Mouse (Mus musculus): Measurements from ENCODE around the gene Gdpd2.

The Gdpd2 gene

GRCm38 (mm10) chrX:100729665-100730188 lies at the start of gene Gdpd2:
Gene Gdpd2 (plus strand): TSS chrX:100729873.
- CTCF ChIA-PET: interaction anchor here (0.6 kb wide), 1 partner anchor 1715 kb away, joined by 3 read pairs; no protein-coding TSS in a partner anchor

DNA sequence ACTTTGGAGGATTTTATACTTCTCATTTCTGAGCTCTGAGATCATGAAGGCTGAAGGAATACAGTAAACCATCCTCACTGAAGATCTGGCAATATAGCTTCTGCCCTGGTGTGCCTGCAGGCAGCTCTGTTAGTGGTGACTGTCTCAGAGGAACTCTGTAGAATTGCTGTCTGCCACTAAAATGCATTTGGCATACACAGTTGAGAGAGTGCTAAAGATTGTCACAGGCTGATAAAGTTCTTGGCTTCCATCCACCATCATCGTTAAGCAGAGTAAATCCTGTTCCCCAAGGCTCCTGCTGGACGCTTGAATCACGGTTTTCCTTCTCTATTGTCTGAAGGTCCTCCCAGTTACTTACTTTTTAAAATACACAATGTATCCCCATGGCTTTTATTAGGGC lies 43.1 kb upstream of the Gdpd2 start:
- CTCF ChIA-PET: no interaction called here

DNA sequence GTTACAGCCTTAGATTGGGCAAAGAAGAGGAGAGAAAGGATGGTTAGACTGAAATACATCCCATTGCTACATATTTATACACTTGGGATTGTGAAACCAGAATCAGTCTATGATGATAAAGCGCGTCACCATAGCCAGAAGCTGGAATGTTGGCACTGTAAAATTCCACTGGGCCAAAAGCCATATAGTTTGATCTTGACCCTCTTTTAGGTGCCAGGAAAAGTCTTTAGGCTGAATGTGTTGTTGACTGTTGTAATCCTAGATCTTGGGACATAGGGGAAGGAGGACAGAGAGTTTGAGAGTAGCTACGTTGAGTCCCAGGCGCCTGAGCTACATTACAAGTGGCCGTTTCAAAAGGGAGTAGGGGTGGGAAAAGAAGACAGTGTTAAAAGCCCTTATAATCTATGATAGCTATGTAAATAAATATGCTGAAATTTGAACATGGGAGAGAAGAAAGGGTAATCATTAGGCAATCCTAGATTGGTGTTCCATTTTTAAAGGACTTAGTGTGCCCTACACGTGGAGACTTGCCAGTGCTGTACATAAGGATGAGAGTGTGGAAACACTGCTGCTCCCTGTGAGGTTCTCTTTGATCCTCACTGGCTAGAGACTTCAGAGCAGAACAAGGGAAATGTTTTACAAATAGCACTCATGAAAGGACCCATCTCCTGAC lies 42.2 kb upstream of the Gdpd2 start:
- CTCF ChIA-PET: no interaction called here

- CTCF ChIA-PET: no interaction called here
Measured at GRCm38 (mm10) chrX:100688033-100688370, 41.7 kb upstream of the Gdpd2 start.

DNA sequence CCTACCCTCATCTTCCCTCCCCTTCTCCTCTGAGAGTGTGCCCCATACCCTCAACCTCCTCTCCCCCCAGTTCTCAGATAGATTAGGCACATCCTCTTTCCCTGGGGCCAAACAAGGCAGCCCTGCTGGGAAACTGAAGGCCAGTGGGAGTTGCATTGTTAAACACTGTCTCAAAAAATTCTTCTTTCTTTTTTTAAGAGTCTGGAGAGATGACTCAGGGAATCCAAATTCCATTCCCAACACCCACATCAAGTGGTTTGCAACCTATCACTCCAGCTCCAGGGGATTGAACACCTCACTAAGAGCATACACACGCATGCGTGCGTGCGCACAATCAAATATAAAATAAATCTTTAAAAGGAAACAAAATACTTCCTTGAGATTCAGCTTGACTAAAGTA lies 32.9 kb upstream of the Gdpd2 start:
- CTCF ChIA-PET: interaction anchor here (0.5 kb wide), 1 partner anchor 78 kb away, joined by 3 read pairs; no protein-coding TSS in a partner anchor

GRCm38 (mm10) chrX:100708032-100708431 lies 21.6 kb upstream of the Gdpd2 start:
- CTCF ChIA-PET: no interaction called here

- CTCF ChIA-PET: no interaction called here
Measured at GRCm38 (mm10) chrX:100716173-100716572, 13.5 kb upstream of the Gdpd2 start.

- CTCF ChIA-PET: no interaction called here
Measured at GRCm38 (mm10) chrX:100728947-100729346, 726 bp upstream of the Gdpd2 start.

- CTCF ChIA-PET: no interaction called here
Measured at GRCm38 (mm10) chrX:100730266-100730665, 593 bp downstream of the Gdpd2 start.

DNA sequence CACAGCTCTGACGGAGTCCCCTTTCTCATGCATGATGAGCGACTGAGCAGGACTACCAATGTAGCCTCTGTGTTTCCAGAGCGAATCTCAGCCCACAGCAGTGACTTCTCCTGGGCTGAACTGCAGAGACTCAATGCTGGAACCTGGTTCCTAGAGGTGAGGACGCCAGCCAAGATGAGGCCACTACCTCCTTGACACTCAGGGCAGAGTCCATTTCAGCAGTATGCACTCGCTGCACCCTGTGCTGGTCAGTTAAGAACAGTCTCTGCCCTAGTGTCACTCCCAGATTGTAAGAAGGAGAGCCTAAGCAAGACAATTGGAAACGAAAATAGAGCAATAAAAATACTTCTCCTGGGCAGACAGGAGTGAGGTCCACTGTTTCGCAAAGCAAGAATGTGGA lies 4.7 kb downstream of the Gdpd2 start:
- CTCF ChIA-PET: no interaction called here

DNA sequence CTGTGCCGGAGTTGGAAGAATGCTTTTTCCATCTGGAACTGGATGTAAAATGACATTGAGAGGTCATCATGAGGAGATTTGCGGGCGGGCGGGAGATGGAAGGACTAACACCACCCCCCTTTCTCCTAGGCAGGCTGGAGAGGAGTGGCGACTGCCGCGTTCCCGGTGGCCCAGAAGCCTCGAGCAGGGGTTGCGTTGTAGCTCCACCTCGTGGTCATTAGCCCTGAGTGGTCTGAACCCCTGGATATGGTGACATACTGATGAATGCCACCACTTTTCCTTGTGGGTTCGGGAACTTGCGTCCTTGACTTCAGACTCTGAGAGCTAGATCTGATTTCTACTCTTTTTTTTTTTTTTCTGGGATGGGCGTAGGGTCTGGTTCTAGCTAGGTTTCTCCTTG lies 9.2 kb downstream of the Gdpd2 start:
- CTCF ChIA-PET: no interaction called here

DNA sequence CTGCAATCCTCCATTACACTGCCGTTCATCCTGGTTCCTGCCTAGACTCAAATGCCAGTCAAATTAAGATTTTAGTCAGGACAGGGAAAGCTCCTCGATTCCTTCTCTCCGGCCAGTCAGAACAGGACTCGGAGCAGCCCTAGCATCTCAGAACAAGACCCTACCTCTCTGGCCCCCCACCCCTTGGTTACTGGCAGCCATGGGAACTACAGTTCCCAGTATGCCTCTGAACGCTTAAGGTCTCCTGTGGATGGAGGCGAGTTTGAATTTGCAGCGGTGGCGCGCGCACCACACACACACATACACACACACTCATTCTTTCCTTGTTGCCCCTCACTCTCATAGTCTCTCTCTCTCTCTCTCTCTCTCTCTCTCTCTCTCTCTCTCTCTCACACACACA lies 9.8 kb downstream of the Gdpd2 start:
- CTCF ChIA-PET: no interaction called here

GRCm38 (mm10) chrX:100740785-100741184 lies 11.1 kb downstream of the Gdpd2 start:
- CTCF ChIA-PET: no interaction called here

GRCm38 (mm10) chrX:100741940-100742339 lies 12.3 kb downstream of the Gdpd2 start:
- CTCF ChIA-PET: no interaction called here

- CTCF ChIA-PET: no interaction called here
Measured at GRCm38 (mm10) chrX:100765855-100766254, 36.2 kb downstream of the Gdpd2 start.

DNA sequence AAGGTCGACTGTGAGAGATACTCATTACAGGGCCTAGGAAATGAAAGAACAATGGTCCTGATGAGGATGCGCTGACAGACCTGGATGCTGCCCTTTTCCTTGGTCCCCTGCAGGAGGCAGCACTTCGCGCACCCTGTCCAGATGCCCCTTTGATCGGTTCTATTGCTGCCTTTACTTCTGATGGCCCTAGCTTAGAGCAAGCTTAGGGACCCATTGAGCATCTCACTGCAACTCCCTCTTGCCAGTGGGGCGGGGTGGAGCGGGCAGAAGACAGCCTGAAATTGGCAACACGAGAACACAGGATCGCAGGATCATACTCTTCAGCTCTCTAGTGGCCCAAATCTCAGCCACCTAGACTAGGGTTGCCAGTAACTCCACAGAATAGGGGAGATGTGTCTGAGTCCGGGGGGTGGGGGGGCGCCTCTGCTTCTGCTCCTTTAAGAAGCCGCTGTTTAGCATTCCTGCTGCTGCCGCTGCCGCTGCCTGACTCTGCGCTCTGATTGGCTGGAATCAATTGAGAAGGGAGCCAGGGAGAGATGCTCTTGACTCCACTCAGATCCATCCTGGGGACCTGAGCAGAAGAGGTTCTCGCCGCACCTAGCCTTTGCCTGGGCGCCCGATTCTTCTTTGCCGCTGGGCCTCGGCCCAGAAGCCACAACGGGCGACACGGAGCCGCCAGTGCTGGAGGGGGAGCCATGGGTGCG lies 37.7 kb downstream of the Gdpd2 start, which contains the start of gene Dlg3:
Dlg3 (plus strand) TSS at position 542 of the 704 bp plus-strand sequence.
- CTCF ChIA-PET: no interaction called here

DNA sequence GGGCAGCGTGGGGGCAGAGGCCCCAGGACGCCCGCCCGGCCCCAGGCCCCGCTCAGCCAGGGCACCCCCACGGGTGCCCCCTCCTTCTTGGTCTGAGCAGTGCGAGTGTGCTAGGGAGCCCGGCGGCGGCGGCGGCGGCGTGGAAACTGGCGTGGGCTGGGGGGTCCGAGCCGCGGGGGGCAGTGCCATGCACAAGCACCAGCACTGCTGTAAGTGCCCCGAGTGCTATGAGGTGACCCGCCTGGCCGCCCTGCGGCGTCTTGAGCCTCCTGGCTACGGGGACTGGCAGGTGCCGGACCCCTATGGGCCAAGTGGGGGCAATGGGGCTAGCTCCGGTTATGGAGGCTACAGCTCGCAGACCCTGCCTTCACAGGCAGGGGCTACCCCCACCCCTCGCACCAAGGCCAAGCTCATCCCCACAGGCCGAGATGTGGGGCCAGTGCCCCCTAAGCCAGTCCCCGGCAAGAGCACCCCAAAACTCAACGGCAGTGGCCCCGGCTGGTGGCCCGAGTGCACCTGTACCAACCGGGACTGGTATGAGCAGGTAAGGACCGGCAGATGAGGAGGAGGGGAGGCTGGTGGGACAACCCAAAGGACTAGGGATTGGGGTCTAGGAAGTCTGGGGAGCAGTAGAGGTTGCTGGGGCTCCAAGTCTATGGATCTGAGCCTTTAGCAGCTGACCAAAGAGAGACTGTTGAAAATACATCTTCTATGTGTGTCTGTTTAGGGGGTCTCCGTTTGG lies 38.4 kb downstream of the Gdpd2 start:
- CTCF ChIA-PET: no interaction called here

- CTCF ChIA-PET: no interaction called here
Measured at GRCm38 (mm10) chrX:100769281-100769680, 39.6 kb downstream of the Gdpd2 start.

DNA sequence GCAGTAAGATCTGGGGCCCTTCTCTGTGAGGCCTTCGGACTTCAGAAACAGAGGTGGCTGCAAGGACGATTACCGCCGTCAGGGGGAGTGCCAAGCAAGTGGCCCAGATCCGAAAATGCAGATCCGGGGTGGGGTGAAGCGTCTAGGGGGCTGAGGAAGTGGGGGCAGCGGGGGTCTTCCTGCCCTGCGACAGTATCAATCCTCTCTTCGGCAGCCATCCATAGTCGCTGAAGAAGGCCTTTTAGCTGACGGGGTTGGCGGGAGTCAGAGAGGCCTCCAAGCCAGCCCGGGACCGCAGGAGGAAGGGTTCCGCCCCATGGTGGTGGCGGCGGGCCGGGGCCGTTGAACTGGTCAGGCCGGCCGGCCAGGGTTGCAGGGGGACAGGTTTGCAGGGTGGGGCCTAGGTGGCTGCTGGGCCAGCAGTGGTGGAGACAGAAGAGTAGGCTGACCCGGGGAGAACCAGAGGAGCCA lies 44.7 kb downstream of the Gdpd2 start:
- CTCF ChIA-PET: no interaction called here

DNA sequence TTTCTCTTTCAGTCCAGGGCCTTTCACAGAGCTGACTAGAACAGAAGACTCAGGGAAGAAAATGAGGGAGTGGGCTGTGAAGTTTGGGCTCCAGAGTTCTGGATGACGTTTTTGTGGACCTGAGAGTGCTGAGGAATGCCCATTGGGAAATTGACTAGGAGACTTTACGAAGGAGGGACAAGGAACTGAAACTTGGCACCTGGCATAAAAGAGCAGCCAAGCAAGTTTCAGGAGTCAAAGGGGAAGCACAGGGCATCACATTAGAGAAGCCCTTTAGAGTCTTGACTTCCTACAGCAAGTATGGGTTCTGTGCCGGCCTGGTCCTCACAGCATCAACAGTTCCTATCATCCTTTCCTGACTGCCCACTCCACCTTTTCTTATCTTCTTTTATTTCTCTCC lies 45.7 kb downstream of the Gdpd2 start:
- CTCF ChIA-PET: no interaction called here

DNA sequence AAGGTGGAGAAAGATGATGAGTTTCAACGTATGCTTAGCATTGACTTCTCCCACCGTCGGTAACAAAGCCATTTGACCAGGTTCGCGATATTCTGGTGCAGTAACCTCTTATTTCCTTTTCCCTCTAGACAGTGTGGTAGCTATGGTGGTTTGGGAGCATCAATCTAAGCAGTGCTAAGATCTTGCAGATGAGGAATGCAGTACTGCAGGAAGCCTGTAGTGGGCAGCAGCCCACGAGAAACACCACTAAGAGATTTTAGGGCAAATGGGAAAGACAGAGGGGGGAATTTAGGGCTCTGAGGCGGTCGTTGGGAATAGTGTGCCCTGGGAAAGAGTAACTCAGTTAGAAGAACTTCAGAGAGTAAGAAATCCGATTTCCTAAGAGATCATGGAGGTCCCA lies 46.8 kb downstream of the Gdpd2 start:
- CTCF ChIA-PET: no interaction called here

DNA sequence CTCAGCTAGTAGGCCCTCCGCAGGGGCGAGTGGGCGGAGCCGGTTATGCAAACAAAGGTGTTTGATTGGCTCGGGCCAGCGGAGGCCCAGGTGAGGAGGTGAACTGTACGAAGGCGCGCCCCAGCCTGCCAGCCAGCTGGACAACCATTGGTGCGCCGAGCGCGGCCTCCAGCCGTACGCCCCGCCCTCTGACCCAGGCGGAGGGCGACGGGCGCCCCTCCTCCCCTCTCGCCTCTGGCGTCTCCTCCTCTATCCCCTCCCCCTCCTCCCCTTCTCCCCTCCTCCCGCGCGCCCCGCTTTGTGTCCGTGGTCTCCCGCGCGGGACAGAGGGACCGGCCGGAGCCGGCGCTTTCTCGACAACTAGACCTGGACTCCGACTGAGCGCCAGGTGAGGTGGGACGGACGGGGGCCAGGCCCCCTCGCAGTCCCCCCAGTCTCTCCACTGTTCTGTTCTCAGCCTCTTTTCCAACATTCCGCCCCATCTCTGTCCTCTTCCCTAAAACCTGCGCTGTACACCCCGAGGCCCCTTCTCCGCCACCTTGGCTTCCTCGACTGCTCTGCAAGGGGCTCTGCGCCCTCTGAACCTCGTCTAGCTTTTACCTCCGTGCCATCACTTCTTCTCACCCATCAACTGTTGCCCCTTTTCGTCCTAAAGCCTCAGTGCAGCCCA lies 47.4 kb downstream of the Gdpd2 start:
- CTCF ChIA-PET: interaction anchor here (0.8 kb wide), 1 partner anchor 189 kb away, joined by 11 read pairs; no protein-coding TSS in a partner anchor

Measured in spleen, embryonic (tissue).